Mouse (Mus musculus): ENCODE measurements at regions not wholly inside any gene's neighbourhood (a gene's known extent, or its start where the extent isn't known, plus 50 kb on each side); places are given as distances from the start of the nearest gene placed in this dataset.
"Not testable (repeated sequence)": the region's sequence is repeated elsewhere in the genome, so short reads cannot be mapped to it uniquely, and the experiment has no call there.

GRCm38 (mm10) chr17:16951092-16952016 lies 112.6 kb upstream of the Zfp960 start:
- peak; percentile 95 for DNase-seq

- DNase-seq = not testable (repeated sequence)
Observed at GRCm38 (mm10) chr17:16952146-16952545, 111.8 kb upstream of the Zfp960 start.

GRCm38 (mm10) chr17:16997241-16997640 lies 66.7 kb upstream of the Zfp960 start:
- not testable (repeated sequence) for DNase-seq

GRCm38 (mm10) chr17:17004632-17005265 lies 59.2 kb upstream of the Zfp960 start:
- peak; percentile 92 for DNase-seq

- not testable (repeated sequence) for DNase-seq
Observed at GRCm38 (mm10) chr17:17005267-17005666, 58.6 kb upstream of the Zfp960 start.

Data from layer of hippocampus, adult 9-11 months (tissue).